Mouse (Mus musculus) forebrain, postnatal 0 days (tissue): ENCODE results near the gene Rasal1. TPM values are rescaled to one million over a fixed set of nuclear protein-coding genes. Genes with fewer than 3 reads are reported as not detected.

Experiments used
- ATAC-seq: fragments of 200-750 bp; cut with Nextera tagmentation; 2 replicates; pipeline ENCODE4 v1.8.0; 2017; ENCODE audit warnings: mild to moderate bottlenecking, moderate library complexity
- DNase-seq: peaks from one replicate; pipeline ENCODE4 v3.0.0-alpha.2; 2015
- H3K27ac ChIP-seq: fragments of 300-500 bp; sonication (generic); 2 replicates; pipeline ENCODE4 v1.5.1; 2014; ENCODE audit warnings: low read depth, mild to moderate bottlenecking, antibody characterized with exemption, low read length, moderate library complexity, mixed read lengths
- H3K27me3 ChIP-seq: fragments of 300-500 bp; sonication (generic); 2 replicates; pipeline ENCODE4 v1.6.1; 2014; ENCODE audit warnings: mild to moderate bottlenecking, low read length, mixed read lengths; ENCODE audit not compliant: insufficient read depth
- H3K36me3 ChIP-seq: fragments of 300-500 bp; sonication (generic); 2 replicates; pipeline ENCODE4 v1.6.1; 2014; ENCODE audit warnings: mild to moderate bottlenecking, moderate library complexity; ENCODE audit not compliant: insufficient read depth
- H3K4me1 ChIP-seq: fragments of 300-500 bp; sonication (generic); 2 replicates; pipeline ENCODE4 v1.6.1; 2014; ENCODE audit warnings: antibody characterized with exemption; ENCODE audit not compliant: insufficient read depth
- H3K4me2 ChIP-seq: fragments of 300-500 bp; sonication (generic); 2 replicates; pipeline ENCODE4 v1.6.1; 2014; ENCODE audit warnings: low read depth, mild to moderate bottlenecking, moderate library complexity
- H3K4me3 ChIP-seq: fragments of 300-500 bp; sonication (generic); 2 replicates; pipeline ENCODE4 v1.5.1; 2014; ENCODE audit warnings: low read depth, low read length, mixed read lengths
- H3K9ac ChIP-seq: fragments of 300-500 bp; sonication (generic); 2 replicates; pipeline ENCODE4 v1.6.1; 2014; ENCODE audit warnings: mild to moderate bottlenecking
- H3K9me3 ChIP-seq: fragments of 300-500 bp; sonication (generic); 2 replicates; pipeline ENCODE4 v1.6.1; 2016; ENCODE audit warnings: low read length
- CTCF ChIP-seq: sonication (generic); IDR thresholded peaks from 2 replicates; pipeline ENCODE4 v1.5.1; 2016; ENCODE audit warnings: antibody characterized with exemption, control low read depth, low read depth
- WGBS: fragments of 180-500 bp; shearing (Covaris S2); extraction: QIAGEN DNeasy Blood & Tissue Kit; methylation state at CpG from one replicate; pipeline ENCODE4 v1.1.7; 2014; 5-methylcytosine and 5-hydroxymethylcytosine counted together
- polyA plus RNA-seq: library from polyadenylated mRNA; unstranded; fragments of >200 nt; fragmentation: Nextera tagmentation; extraction: Ambion mirVana; gene quantifications from 2 replicates; pipeline ENCODE4 v1.2.1, GENCODE M21; 2015
- total RNA-seq: library from RNA; depleted of rRNA; stranded (reverse); fragments of >200 nt; gene quantifications from 2 replicates; pipeline ENCODE4 v1.2.3, GENCODE M21; 2014; rRNA removed

The Rasal1 gene
- total RNA-seq: 25.9 and 36.8 TPM in 2 replicates
- 14.0 and 20.0 TPM in 2 replicates for polyA plus RNA-seq

GRCm38 (mm10) chr5:120648569-120649373 is at the start of gene Rasal1:
Rasal1 (plus strand) TSS chr5:120648812.
- Histone ChIP-seq H3K36me3 (no peaks in the 10 kb centered on the region), H3K4me2 (peak within 1 kb of the TSS; percentile 52), H3K4me3 (peak within 1 kb of the TSS; percentile 33), H3K9me3 (no peaks in the 10 kb centered on the region), H3K27me3 (peaks cover 15% of the 10 kb centered on the region), H3K4me1 (peaks cover 10% of the 10 kb centered on the region; the same call in 1 of the 2 replicates), H3K9ac (peak within 1 kb of the TSS; percentile 44), H3K27ac (no peak within 1 kb of the TSS)
- peak; percentile 73 for TF ChIP-seq CTCF
- ATAC-seq: peak; percentile 76
- WGBS: 2% methylated on average over 48 of the region's 53 CpGs
- peak; percentile 70 for DNase-seq

GRCm38 (mm10) chr5:120599625-120600024 is 49.0 kb upstream of the Rasal1 start:
- ATAC-seq: no peak
- Histone ChIP-seq H3K36me3 (no peaks in the 10 kb centered on the region), H3K27ac (no peak overlapping the region), H3K4me2 (no peak overlapping the region), H3K9ac (no peak overlapping the region), H3K9me3 (no peaks in the 10 kb centered on the region), H3K4me3 (no peak overlapping the region), H3K27me3 (no peaks in the 10 kb centered on the region), H3K4me1 (no peaks in the 10 kb centered on the region)
- no peak for DNase-seq
- 95% methylated on average over 6 of the region's 6 CpGs for WGBS
- TF ChIP-seq CTCF: no peak

- no peaks in the 10 kb centered on the region for H3K27me3 ChIP-seq
- H3K9ac ChIP-seq: no peak overlapping the region
- 63% methylated on average over 11 of the region's 11 CpGs for WGBS
- no peak overlapping the region for H3K4me2 ChIP-seq
- H3K4me3 ChIP-seq: no peak overlapping the region
- H3K4me1 ChIP-seq: no peaks in the 10 kb centered on the region
- H3K27ac ChIP-seq: no peak overlapping the region
- no peak for ATAC-seq
- TF ChIP-seq CTCF: peak; percentile 60
- DNase-seq: no peak
- H3K36me3 ChIP-seq: no peaks in the 10 kb centered on the region
- H3K9me3 ChIP-seq: no peaks in the 10 kb centered on the region
Measured at GRCm38 (mm10) chr5:120600946-120601668, 47.5 kb upstream of the Rasal1 start.

GRCm38 (mm10) chr5:120602210-120602609 is 46.4 kb upstream of the Rasal1 start:
- DNase-seq (no peak), ATAC-seq (no peak)
- H3K4me1 ChIP-seq: no peaks in the 10 kb centered on the region
- no peaks in the 10 kb centered on the region for H3K9me3 ChIP-seq
- no peaks in the 10 kb centered on the region for H3K36me3 ChIP-seq
- H3K9ac ChIP-seq: no peak overlapping the region
- no peak overlapping the region for H3K4me3 ChIP-seq
- no peak overlapping the region for H3K4me2 ChIP-seq
- H3K27ac ChIP-seq: no peak overlapping the region
- WGBS: 94% methylated on average over 12 of the region's 12 CpGs
- H3K27me3 ChIP-seq: no peaks in the 10 kb centered on the region
- no peak for TF ChIP-seq CTCF

GRCm38 (mm10) chr5:120603515-120603914 is 45.1 kb upstream of the Rasal1 start:
- no peak overlapping the region for H3K27ac ChIP-seq
- H3K4me2 ChIP-seq: no peak overlapping the region
- TF ChIP-seq CTCF: no peak
- 60% methylated on average over 7 of the region's 7 CpGs for WGBS
- H3K9ac ChIP-seq: no peak overlapping the region
- no peaks in the 10 kb centered on the region for H3K27me3 ChIP-seq
- H3K36me3 ChIP-seq: no peaks in the 10 kb centered on the region
- no peaks in the 10 kb centered on the region for H3K4me1 ChIP-seq
- DNase-seq: no peak
- no peak overlapping the region for H3K4me3 ChIP-seq
- ATAC-seq: no peak
- H3K9me3 ChIP-seq: no peaks in the 10 kb centered on the region

- peak; percentile 86 for TF ChIP-seq CTCF
- Histone ChIP-seq H3K9ac (peak overlapping the region; percentile 58; the same call in 1 of the 2 replicates), H3K36me3 (no peaks in the 10 kb centered on the region), H3K27me3 (no peaks in the 10 kb centered on the region), H3K4me3 (peak overlapping the region; percentile 41), H3K27ac (peak overlapping the region; percentile 79), H3K4me2 (peak overlapping the region; percentile 65), H3K4me1 (no peaks in the 10 kb centered on the region), H3K9me3 (no peaks in the 10 kb centered on the region)
- ATAC-seq: peak; percentile 53
- DNase-seq: peak; percentile 87
- 3% methylated on average over 6 of the region's 6 CpGs for WGBS
Measured at GRCm38 (mm10) chr5:120604839-120605238, 43.8 kb upstream of the Rasal1 start.

GRCm38 (mm10) chr5:120605241-120605661 is 43.4 kb upstream of the Rasal1 start:
- ATAC-seq (peak; percentile 75), DNase-seq (peak; percentile 62)
- Histone ChIP-seq H3K27me3 (no peaks in the 10 kb centered on the region), H3K9ac (peak overlapping the region; percentile 58), H3K9me3 (no peaks in the 10 kb centered on the region), H3K4me1 (no peaks in the 10 kb centered on the region), H3K27ac (peak overlapping the region; percentile 79), H3K36me3 (no peaks in the 10 kb centered on the region), H3K4me3 (peak overlapping the region; percentile 41), H3K4me2 (peak overlapping the region; percentile 65)
- 3% methylated on average over 10 of the region's 10 CpGs for WGBS
- no peak for TF ChIP-seq CTCF
